Mouse (Mus musculus) forebrain, embryonic 14.5 days (tissue): ENCODE measurements at regions not wholly inside any gene's neighbourhood (a gene's known extent, or its start where the extent isn't known, plus 50 kb on each side); places are given as distances from the start of the nearest gene placed in this dataset.
"Not testable (repeated sequence)": the region's sequence is repeated elsewhere in the genome, so short reads cannot be mapped to it uniquely, and the experiment has no call there.

Experiments
- ATAC-seq: fragments of 200-750 bp; cut with Nextera tagmentation; 2 replicates; pipeline ENCODE4 v1.8.0; 2017; ENCODE audit warnings: mild to moderate bottlenecking, moderate library complexity
- DNase-seq: peaks from one replicate; pipeline ENCODE4 v3.0.0-alpha.2; 2015; ENCODE audit warnings: low spot score
- H3K27ac ChIP-seq: fragments of 300-500 bp; sonication (generic); 2 replicates; pipeline ENCODE4 v1.5.1; 2014; ENCODE audit warnings: low read depth, mild to moderate bottlenecking, control low read depth, low read length, moderate library complexity
- H3K27me3 ChIP-seq: fragments of 300-500 bp; sonication (generic); replicated peaks from 2 replicates; pipeline ENCODE4 v1.6.1; 2014; ENCODE audit warnings: low read length, control low read depth, mixed read lengths; ENCODE audit not compliant: control insufficient read depth, insufficient read depth
- H3K36me3 ChIP-seq: fragments of 300-500 bp; sonication (generic); 2 replicates; pipeline ENCODE4 v1.6.1; 2014; ENCODE audit warnings: low read length, control low read depth; ENCODE audit not compliant: control insufficient read depth, insufficient read depth
- H3K4me1 ChIP-seq: fragments of 300-500 bp; sonication (generic); 2 replicates; pipeline ENCODE4 v1.6.1; 2014; ENCODE audit warnings: antibody characterized with exemption, low read length, control low read depth; ENCODE audit not compliant: control insufficient read depth, insufficient read depth
- H3K4me2 ChIP-seq: fragments of 300-500 bp; sonication (generic); 2 replicates; pipeline ENCODE4 v1.6.1; 2014; ENCODE audit warnings: mild to moderate bottlenecking, control low read depth, low read length
- H3K4me3 ChIP-seq: fragments of 300-500 bp; sonication (generic); 2 replicates; pipeline ENCODE4 v1.5.1; 2014; ENCODE audit warnings: low read depth, low read length, control low read depth
- H3K9ac ChIP-seq: fragments of 300-500 bp; sonication (generic); 2 replicates; pipeline ENCODE4 v1.6.1; 2014; ENCODE audit warnings: mild to moderate bottlenecking, low read length, control low read depth, moderate library complexity
- H3K9me3 ChIP-seq: fragments of 300-500 bp; sonication (generic); replicated peaks from 2 replicates; pipeline ENCODE4 v1.6.1; 2016; ENCODE audit warnings: low read length, control low read depth, mixed read lengths; ENCODE audit not compliant: control insufficient read depth
- WGBS: fragments of 180-500 bp; shearing (Covaris S2); extraction: QIAGEN DNeasy Blood & Tissue Kit; methylation state at CpG from one replicate; pipeline ENCODE4 v1.1.7; 2014; 5-methylcytosine and 5-hydroxymethylcytosine counted together

- not testable (repeated sequence) for H3K4me3 ChIP-seq, ATAC-seq, H3K9me3 ChIP-seq, H3K27me3 ChIP-seq, H3K9ac ChIP-seq, H3K27ac ChIP-seq, H3K4me2 ChIP-seq, H3K36me3 ChIP-seq, H3K4me1 ChIP-seq, DNase-seq
- 80% methylated on average over 1 of the region's 3 CpGs for WGBS
Observed at GRCm38 (mm10) chrX:102993956-102994355, 65.8 kb downstream of the 1700018G05Rik start.
